Mouse (Mus musculus): ENCODE data around the gene Rbm47. TPM values are rescaled to one million over a fixed set of nuclear protein-coding genes. Genes with fewer than 3 reads are reported as not detected.

Gene Rbm47
- polyA plus RNA-seq, 1 experiment from 2014 or later = 41.5 TPM

DNA sequence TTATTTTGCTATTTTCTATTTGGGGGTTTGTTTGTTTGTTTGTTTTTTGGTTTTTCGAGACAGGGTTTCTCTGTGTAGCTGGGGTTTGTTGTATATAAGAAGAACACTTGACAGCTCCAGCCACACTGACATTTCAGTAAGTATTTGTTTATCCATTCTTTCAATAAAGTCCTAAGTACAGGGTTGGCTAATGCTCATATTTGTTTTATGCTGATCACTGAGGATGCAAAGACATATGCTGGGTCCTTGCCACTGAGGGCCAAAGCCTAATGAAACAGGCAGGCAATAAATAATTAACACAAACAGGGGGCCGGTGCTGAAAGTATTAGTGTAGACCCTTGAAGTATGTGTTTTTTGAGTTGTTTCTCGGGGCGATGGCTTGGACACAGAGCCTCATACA is 32.0 kb upstream of the Rbm47 start:
- H3K9me3 ChIP-seq (ENCODE audit: low read length) = no peaks in the 10 kb centered on the region
- no peak overlapping the region for H3K4me2 ChIP-seq (replicated peaks; ENCODE audit: low read depth, low read length)
- no peak overlapping the region for H3K27ac ChIP-seq (ENCODE audit: low read length)
- 68% methylated on average over 4 of the region's 4 CpGs for WGBS
- no peaks in the 10 kb centered on the region for H3K27me3 ChIP-seq (replicated peaks; ENCODE audit: insufficient read depth, low read length)
- no peak for ATAC-seq
- no peaks in the 10 kb centered on the region for H3K36me3 ChIP-seq (ENCODE audit: insufficient read depth, low read length)
- H3K4me1 ChIP-seq (ENCODE audit: insufficient read depth, low read depth, low read length) = no peaks in the 10 kb centered on the region
- no peak for DNase-seq (ENCODE audit: low spot score)
- no peak overlapping the region for H3K4me3 ChIP-seq (ENCODE audit: low read depth, low read length)
- TF ChIP-seq CTCF (IDR thresholded peaks at IDR 0.05) = no peak
- no peak for TF ChIP-seq EP300 (IDR thresholded peaks at IDR 0.05)
- no peak overlapping the region for H3K9ac ChIP-seq (replicated peaks; ENCODE audit: low read depth)

DNA sequence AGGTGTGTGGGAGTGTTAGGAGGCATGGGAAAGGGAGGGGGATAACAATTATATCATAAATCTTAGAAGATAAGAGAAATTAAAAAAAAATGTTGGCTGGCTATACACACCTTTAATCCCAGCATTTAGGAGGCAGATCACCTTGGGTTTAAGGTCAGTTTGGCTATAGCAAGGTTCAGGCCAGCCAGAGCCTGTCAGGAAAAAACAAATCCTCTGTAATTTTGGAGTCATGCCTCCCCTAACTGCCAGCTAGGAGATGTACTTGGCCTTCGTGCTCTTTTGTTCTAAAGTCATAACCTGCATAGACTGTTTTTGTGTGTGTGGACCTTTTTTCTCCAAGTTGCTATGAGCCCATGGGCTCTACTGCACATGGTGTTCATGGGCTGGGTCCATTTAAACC is 30.5 kb upstream of the Rbm47 start:
- Histone ChIP-seq H3K9ac (replicated peaks; ENCODE audit: low read depth) (no peak overlapping the region), H3K36me3 (ENCODE audit: insufficient read depth, low read length) (no peaks in the 10 kb centered on the region), H3K9me3 (ENCODE audit: low read length) (no peaks in the 10 kb centered on the region), H3K4me1 (ENCODE audit: insufficient read depth, low read depth, low read length) (no peaks in the 10 kb centered on the region), H3K27ac (ENCODE audit: low read length) (no peak overlapping the region), H3K4me3 (ENCODE audit: low read depth, low read length) (no peak overlapping the region), H3K27me3 (replicated peaks; ENCODE audit: insufficient read depth, low read length) (no peaks in the 10 kb centered on the region), H3K4me2 (replicated peaks; ENCODE audit: low read depth, low read length) (no peak overlapping the region)
- ATAC-seq = no peak
- no peak for TF ChIP-seq EP300 (IDR thresholded peaks at IDR 0.05)
- TF ChIP-seq CTCF (IDR thresholded peaks at IDR 0.05) = no peak
- WGBS = 86% methylated on average over 1 of the region's 1 CpGs
- no peak for DNase-seq (ENCODE audit: low spot score)

DNA sequence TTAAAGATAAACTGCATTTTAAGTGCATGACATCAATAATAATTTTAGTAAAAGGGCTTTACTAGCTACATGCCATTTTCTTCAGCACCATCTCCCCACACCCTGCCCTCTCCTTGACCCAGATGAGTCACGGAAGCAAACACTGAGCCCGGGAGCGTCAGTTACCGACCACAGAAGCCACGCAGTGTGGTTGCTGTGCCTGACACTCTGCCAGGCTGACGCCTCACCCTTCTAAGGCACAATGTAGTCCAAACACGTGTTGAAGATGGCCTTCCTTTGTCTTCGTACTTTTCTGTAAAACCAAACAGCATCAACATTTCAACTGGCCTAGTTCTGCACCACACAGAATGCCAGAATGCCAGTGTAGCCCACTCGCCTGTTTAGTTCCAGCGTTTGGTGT is 27.1 kb upstream of the Rbm47 start:
- TF ChIP-seq CTCF (IDR thresholded peaks at IDR 0.05) = no peak
- TF ChIP-seq EP300 (IDR thresholded peaks at IDR 0.05) = no peak; the same call in 1 of the 2 replicates
- H3K4me1 ChIP-seq (ENCODE audit: insufficient read depth, low read depth, low read length) = no peaks in the 10 kb centered on the region
- H3K9me3 ChIP-seq (ENCODE audit: low read length) = no peaks in the 10 kb centered on the region
- no peaks in the 10 kb centered on the region for H3K27me3 ChIP-seq (replicated peaks; ENCODE audit: insufficient read depth, low read length)
- no peak overlapping the region for H3K4me2 ChIP-seq (replicated peaks; ENCODE audit: low read depth, low read length)
- DNase-seq (ENCODE audit: low spot score) (peak; percentile 72), ATAC-seq (peak; percentile 91)
- WGBS = 31% methylated on average over 10 of the region's 10 CpGs
- no peak overlapping the region for H3K4me3 ChIP-seq (ENCODE audit: low read depth, low read length)
- no peaks in the 10 kb centered on the region for H3K36me3 ChIP-seq (ENCODE audit: insufficient read depth, low read length)
- H3K27ac ChIP-seq (ENCODE audit: low read length) = no peak overlapping the region
- no peak overlapping the region for H3K9ac ChIP-seq (replicated peaks; ENCODE audit: low read depth)

DNA sequence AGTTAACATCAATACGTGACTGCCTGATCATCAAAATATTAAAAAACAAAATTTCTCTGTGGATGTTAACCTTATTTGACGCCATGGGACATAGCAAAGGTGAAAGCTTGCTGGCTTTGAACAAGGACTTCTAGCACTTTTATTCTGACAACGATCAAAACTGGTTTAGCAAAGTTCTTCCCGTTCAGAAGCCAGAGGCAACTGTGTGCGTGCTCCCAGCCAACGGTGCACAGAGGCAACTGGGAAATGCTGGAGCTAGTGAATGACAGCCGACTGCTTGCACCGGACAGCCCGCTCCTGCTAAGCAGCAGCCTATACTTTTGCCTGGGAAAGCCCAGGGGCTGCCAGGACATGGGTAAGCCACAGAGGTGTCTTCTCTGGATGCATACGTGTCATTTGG is 22.4 kb upstream of the Rbm47 start:
- no peaks in the 10 kb centered on the region for H3K27me3 ChIP-seq (replicated peaks; ENCODE audit: insufficient read depth, low read length)
- no peak for DNase-seq (ENCODE audit: low spot score)
- H3K9ac ChIP-seq (replicated peaks; ENCODE audit: low read depth) = no peak overlapping the region
- H3K36me3 ChIP-seq (ENCODE audit: insufficient read depth, low read length) = no peaks in the 10 kb centered on the region
- H3K4me2 ChIP-seq (replicated peaks; ENCODE audit: low read depth, low read length) = no peak overlapping the region
- WGBS = 76% methylated on average over 10 of the region's 10 CpGs
- TF ChIP-seq EP300 (IDR thresholded peaks at IDR 0.05) (no peak), CTCF (IDR thresholded peaks at IDR 0.05) (no peak)
- no peak for ATAC-seq
- H3K27ac ChIP-seq (ENCODE audit: low read length) = no peak overlapping the region
- no peak overlapping the region for H3K4me3 ChIP-seq (ENCODE audit: low read depth, low read length)
- no peaks in the 10 kb centered on the region for H3K9me3 ChIP-seq (ENCODE audit: low read length)
- H3K4me1 ChIP-seq (ENCODE audit: insufficient read depth, low read depth, low read length) = no peaks in the 10 kb centered on the region

DNA sequence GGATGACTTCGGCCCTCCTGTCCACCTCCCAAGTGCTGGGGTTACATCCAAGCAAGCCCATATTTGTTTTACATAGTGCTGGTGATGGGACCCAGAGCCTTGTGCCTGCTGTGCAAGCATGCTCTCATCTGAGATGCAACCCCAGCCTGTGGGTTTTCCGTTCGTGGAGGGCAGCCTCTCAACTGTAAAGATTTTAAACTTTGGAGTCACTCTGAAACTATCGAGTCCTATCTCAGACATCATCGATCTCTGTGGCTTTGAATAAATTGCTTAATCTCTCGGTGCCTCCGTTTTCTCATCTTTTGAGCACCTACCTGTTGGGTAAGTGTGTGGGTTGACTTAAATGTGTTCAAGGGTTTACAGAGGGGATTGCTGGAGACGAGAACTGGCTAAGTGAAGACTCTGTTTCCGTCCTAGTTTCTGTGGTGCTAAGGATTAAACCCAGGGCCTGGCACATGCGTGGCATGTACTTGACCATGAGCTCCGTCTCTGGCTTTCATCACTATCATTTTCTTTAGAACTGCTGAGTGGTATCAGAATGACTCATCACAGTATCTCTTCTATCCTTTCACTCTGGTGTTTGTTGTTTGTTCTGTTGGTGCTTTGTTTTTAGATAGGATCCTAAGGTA is 20.4 kb upstream of the Rbm47 start:
- H3K4me1 ChIP-seq (ENCODE audit: insufficient read depth, low read depth, low read length) = no peaks in the 10 kb centered on the region
- no peaks in the 10 kb centered on the region for H3K9me3 ChIP-seq (ENCODE audit: low read length)
- H3K4me3 ChIP-seq (ENCODE audit: low read depth, low read length) = no peak overlapping the region
- no peak overlapping the region for H3K27ac ChIP-seq (ENCODE audit: low read length)
- TF ChIP-seq CTCF (IDR thresholded peaks at IDR 0.05) (no peak), EP300 (IDR thresholded peaks at IDR 0.05) (no peak)
- H3K9ac ChIP-seq (replicated peaks; ENCODE audit: low read depth) = no peak overlapping the region
- H3K36me3 ChIP-seq (ENCODE audit: insufficient read depth, low read length) = no peaks in the 10 kb centered on the region
- ATAC-seq (no peak), DNase-seq (ENCODE audit: low spot score) (no peak)
- WGBS = 86% methylated on average over 11 of the region's 11 CpGs
- no peaks in the 10 kb centered on the region for H3K27me3 ChIP-seq (replicated peaks; ENCODE audit: insufficient read depth, low read length)
- H3K4me2 ChIP-seq (replicated peaks; ENCODE audit: low read depth, low read length) = no peak overlapping the region

DNA sequence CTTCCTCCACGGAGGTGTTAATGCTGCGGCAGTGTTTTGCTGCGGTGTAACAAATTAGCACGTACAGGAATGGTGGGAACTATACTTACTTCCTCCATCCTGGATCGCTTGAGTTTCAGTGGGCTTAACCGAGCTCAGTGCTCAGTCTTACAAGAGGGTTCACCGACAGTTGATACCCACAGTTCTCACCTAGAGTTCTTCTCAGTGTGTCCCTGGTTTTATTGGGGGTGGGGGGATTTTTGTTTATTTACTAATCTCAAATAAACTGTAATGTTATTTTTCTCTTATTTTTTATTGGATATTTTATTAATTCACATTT is 18.2 kb upstream of the Rbm47 start:
- 80% methylated on average over 7 of the region's 7 CpGs for WGBS
- ATAC-seq (no peak), DNase-seq (ENCODE audit: low spot score) (no peak)
- Histone ChIP-seq H3K4me3 (ENCODE audit: low read depth, low read length) (no peak overlapping the region), H3K4me1 (ENCODE audit: insufficient read depth, low read depth, low read length) (no peaks in the 10 kb centered on the region), H3K9me3 (ENCODE audit: low read length) (no peaks in the 10 kb centered on the region), H3K27me3 (replicated peaks; ENCODE audit: insufficient read depth, low read length) (no peaks in the 10 kb centered on the region), H3K36me3 (ENCODE audit: insufficient read depth, low read length) (no peaks in the 10 kb centered on the region), H3K4me2 (replicated peaks; ENCODE audit: low read depth, low read length) (no peak overlapping the region), H3K27ac (ENCODE audit: low read length) (no peak overlapping the region), H3K9ac (replicated peaks; ENCODE audit: low read depth) (no peak overlapping the region)
- TF ChIP-seq CTCF (IDR thresholded peaks at IDR 0.05) = no peak
- TF ChIP-seq EP300 (IDR thresholded peaks at IDR 0.05) = no peak

All from lung, postnatal 0 days (tissue).